Mouse (Mus musculus) right cerebral cortex, postnatal 25 days (tissue): ENCODE data around the gene Itga1.

Source experiments
- DNase-seq: peaks from one replicate; pipeline ENCODE4 v3.0.0; 2022

The Itga1 gene

GRCm38 (mm10) chr13:115042652-115043051 lies 59.1 kb downstream of the Itga1 start:
- no peak for DNase-seq

GRCm38 (mm10) chr13:115037304-115037703 lies 64.5 kb downstream of the Itga1 start:
- DNase-seq = no peak

- no peak for DNase-seq
Measured at GRCm38 (mm10) chr13:115035387-115035786, 66.4 kb downstream of the Itga1 start.

- DNase-seq = no peak
Measured at GRCm38 (mm10) chr13:115033135-115033534, 68.6 kb downstream of the Itga1 start.

- DNase-seq = no peak
Measured at GRCm38 (mm10) chr13:115031177-115032000, 70.4 kb downstream of the Itga1 start.

- DNase-seq = no peak
Measured at GRCm38 (mm10) chr13:115025394-115025793, 76.4 kb downstream of the Itga1 start.

GRCm38 (mm10) chr13:115022117-115022787 lies 79.5 kb downstream of the Itga1 start:
- no peak for DNase-seq

- no peak for DNase-seq
Measured at GRCm38 (mm10) chr13:115021411-115021810, 80.4 kb downstream of the Itga1 start.

GRCm38 (mm10) chr13:115020727-115021126 lies 81.0 kb downstream of the Itga1 start:
- DNase-seq = no peak

- no peak for DNase-seq
Measured at GRCm38 (mm10) chr13:115017545-115017944, 84.2 kb downstream of the Itga1 start.

- DNase-seq = no peak
Measured at GRCm38 (mm10) chr13:115011547-115011946, 90.2 kb downstream of the Itga1 start.

GRCm38 (mm10) chr13:115006213-115006835 lies 95.4 kb downstream of the Itga1 start:
- no peak for DNase-seq

GRCm38 (mm10) chr13:115005342-115005741 lies 96.4 kb downstream of the Itga1 start:
- DNase-seq = no peak

- no peak for DNase-seq
Measured at GRCm38 (mm10) chr13:115003444-115004053, 98.2 kb downstream of the Itga1 start.

GRCm38 (mm10) chr13:115002837-115003236 lies 98.9 kb downstream of the Itga1 start:
- no peak for DNase-seq

- DNase-seq = no peak
Measured at GRCm38 (mm10) chr13:115002155-115002554, 99.6 kb downstream of the Itga1 start.

- no peak for DNase-seq
Measured at GRCm38 (mm10) chr13:114999582-114999981, 102.2 kb downstream of the Itga1 start.

- DNase-seq = no peak
Measured at GRCm38 (mm10) chr13:114998100-114998499, 103.7 kb downstream of the Itga1 start.

GRCm38 (mm10) chr13:114992260-114993014 lies 109.3 kb downstream of the Itga1 start:
- DNase-seq = peak; percentile 11

- no peak for DNase-seq
Measured at GRCm38 (mm10) chr13:114987668-114988067, 114.1 kb downstream of the Itga1 start.

- no peak for DNase-seq
Measured at GRCm38 (mm10) chr13:114987161-114987560, 114.6 kb downstream of the Itga1 start.

GRCm38 (mm10) chr13:114984658-114985057 lies 117.1 kb downstream of the Itga1 start:
- DNase-seq = no peak

GRCm38 (mm10) chr13:114983116-114983515 lies 118.6 kb downstream of the Itga1 start:
- no peak for DNase-seq
